Mouse (Mus musculus) liver, embryonic 16.5 days (tissue): ENCODE results near the gene Plet1. TPM values are rescaled to one million over a fixed set of nuclear protein-coding genes. Genes with fewer than 3 reads are reported as not detected.

ENCODE experiments used
- ATAC-seq: fragments of 200-750 bp; cut with Nextera tagmentation; 2 replicates; pipeline ENCODE4 v1.8.0; 2017; ENCODE audit warnings: low read depth, mild to moderate bottlenecking, moderate number of reproducible peaks, moderate library complexity
- H3K27ac ChIP-seq: fragments of 300-500 bp; sonication (generic); 2 replicates; pipeline ENCODE4 v1.5.1; 2014; ENCODE audit warnings: mild to moderate bottlenecking, low read length
- H3K27me3 ChIP-seq: fragments of 300-500 bp; sonication (generic); 2 replicates; pipeline ENCODE4 v1.6.1; 2014; ENCODE audit warnings: low read depth, low read length, mixed read lengths; ENCODE audit not compliant: control insufficient read depth, insufficient read depth
- H3K36me3 ChIP-seq: fragments of 300-500 bp; sonication (generic); 2 replicates; pipeline ENCODE4 v1.6.1; 2014; ENCODE audit warnings: mild to moderate bottlenecking; ENCODE audit not compliant: control insufficient read depth, insufficient read depth
- H3K4me1 ChIP-seq: fragments of 300-500 bp; sonication (generic); 2 replicates; pipeline ENCODE4 v1.6.1; 2014; ENCODE audit warnings: low read depth, low read length, mixed read lengths; ENCODE audit not compliant: control insufficient read depth
- H3K4me2 ChIP-seq: fragments of 300-500 bp; sonication (generic); 2 replicates; pipeline ENCODE4 v1.6.1; 2014; ENCODE audit warnings: low read depth, low read length, mixed read lengths
- H3K4me3 ChIP-seq: fragments of 300-500 bp; sonication (generic); 2 replicates; pipeline ENCODE4 v1.5.1; 2014; ENCODE audit warnings: low read depth, mild to moderate bottlenecking, low read length
- H3K9ac ChIP-seq: fragments of 300-500 bp; sonication (generic); 2 replicates; pipeline ENCODE4 v1.6.1; 2014; ENCODE audit warnings: low read depth, low read length
- H3K9me3 ChIP-seq: fragments of 300-500 bp; sonication (generic); replicated peaks from 2 replicates; pipeline ENCODE4 v1.6.1; 2016; ENCODE audit warnings: low read length; ENCODE audit not compliant: control insufficient read depth
- WGBS: fragments of 180-500 bp; shearing (Covaris S2); extraction: QIAGEN DNeasy Blood & Tissue Kit; methylation state at CpG from one replicate; pipeline ENCODE4 v1.1.7; 2014; ENCODE audit not compliant: insufficient replicate concordance; 5-methylcytosine and 5-hydroxymethylcytosine counted together
- polyA plus RNA-seq: library from polyadenylated mRNA; unstranded; fragments of >200 nt; fragmentation: Nextera tagmentation; extraction: Ambion mirVana; gene quantifications from 2 replicates; pipeline ENCODE4 v1.2.1, GENCODE M21; 2015

Gene Plet1
- polyA plus RNA-seq, 1 experiment from 2014 or later: 0.51 TPM

GRCm38 (mm10) chr9:50485521-50485920, 8.8 kb upstream of the Plet1 start:
- Histone ChIP-seq H3K27me3 (no peaks in the 10 kb centered on the region), H3K9ac (no peak overlapping the region), H3K4me1 (no peaks in the 10 kb centered on the region), H3K36me3 (no peaks in the 10 kb centered on the region), H3K27ac (no peak overlapping the region), H3K9me3 (no peaks in the 10 kb centered on the region), H3K4me3 (no peak overlapping the region), H3K4me2 (peak overlapping the region; percentile 15; the same call in 1 of the 2 replicates)
- 20% methylated on average over 10 of the region's 10 CpGs for WGBS
- ATAC-seq: no peak

- Histone ChIP-seq H3K27me3 (no peaks in the 10 kb centered on the region), H3K4me3 (no peak overlapping the region), H3K4me1 (peaks cover 2% of the 10 kb centered on the region), H3K27ac (no peak overlapping the region), H3K9me3 (no peaks in the 10 kb centered on the region), H3K36me3 (no peaks in the 10 kb centered on the region), H3K9ac (no peak overlapping the region), H3K4me2 (no peak overlapping the region)
- no peak for ATAC-seq
Measured at GRCm38 (mm10) chr9:50490836-50491235, 3.5 kb upstream of the Plet1 start.

- H3K27ac ChIP-seq: no peak overlapping the region
- no peaks in the 10 kb centered on the region for H3K27me3 ChIP-seq
- peaks cover 5% of the 10 kb centered on the region for H3K4me1 ChIP-seq
- H3K4me3 ChIP-seq: no peak overlapping the region
- ATAC-seq: no peak
- 50% methylated on average over 2 of the region's 2 CpGs for WGBS
- H3K9ac ChIP-seq: no peak overlapping the region
- no peaks in the 10 kb centered on the region for H3K9me3 ChIP-seq
- H3K4me2 ChIP-seq: no peak overlapping the region
- no peaks in the 10 kb centered on the region for H3K36me3 ChIP-seq
Measured at GRCm38 (mm10) chr9:50491531-50492045, 2.7 kb upstream of the Plet1 start.

DNA sequence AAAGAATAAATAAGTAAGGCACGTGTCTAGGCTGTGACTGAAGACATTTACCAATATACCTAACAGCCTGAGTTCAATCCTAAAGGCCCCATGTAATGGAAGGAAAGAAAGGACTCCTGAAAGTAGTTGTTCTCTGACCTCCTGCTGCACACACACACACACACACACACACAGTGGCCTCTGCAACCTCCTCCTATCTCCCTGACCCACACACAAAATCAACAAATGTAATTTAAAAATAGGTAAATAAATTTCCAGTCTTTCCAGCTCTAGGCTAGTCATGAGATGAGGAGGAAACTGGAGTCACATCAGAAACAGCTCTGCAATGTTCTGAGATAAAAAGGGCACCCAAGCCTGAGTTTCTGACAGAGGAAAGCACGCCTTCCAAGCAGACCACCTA, 548 bp upstream of the Plet1 start:
- WGBS: 55% methylated on average over 2 of the region's 2 CpGs
- ATAC-seq: no peak

GRCm38 (mm10) chr9:50495405-50496150, 1.3 kb downstream of the Plet1 start:
- Histone ChIP-seq H3K9me3 (no peaks in the 10 kb centered on the region), H3K9ac (no peak overlapping the region), H3K4me3 (no peak overlapping the region), H3K4me2 (0 out of 2 replicates have a peak overlapping the region, but pooled peaks have one; percentile 18), H3K27me3 (no peaks in the 10 kb centered on the region), H3K36me3 (no peaks in the 10 kb centered on the region), H3K27ac (no peak overlapping the region), H3K4me1 (peaks cover 5% of the 10 kb centered on the region)
- 54% methylated on average over 10 of the region's 10 CpGs for WGBS
- no peak for ATAC-seq

More for the DNA sequence above, 548 bp upstream of the Plet1 start:
- Histone ChIP-seq H3K27me3 (no peaks in the 10 kb centered on the region), H3K27ac (no peak overlapping the region), H3K9ac (no peak overlapping the region), H3K9me3 (no peaks in the 10 kb centered on the region), H3K4me1 (peaks cover 5% of the 10 kb centered on the region), H3K4me2 (no peak overlapping the region), H3K36me3 (no peaks in the 10 kb centered on the region), H3K4me3 (no peak overlapping the region)

DNA sequence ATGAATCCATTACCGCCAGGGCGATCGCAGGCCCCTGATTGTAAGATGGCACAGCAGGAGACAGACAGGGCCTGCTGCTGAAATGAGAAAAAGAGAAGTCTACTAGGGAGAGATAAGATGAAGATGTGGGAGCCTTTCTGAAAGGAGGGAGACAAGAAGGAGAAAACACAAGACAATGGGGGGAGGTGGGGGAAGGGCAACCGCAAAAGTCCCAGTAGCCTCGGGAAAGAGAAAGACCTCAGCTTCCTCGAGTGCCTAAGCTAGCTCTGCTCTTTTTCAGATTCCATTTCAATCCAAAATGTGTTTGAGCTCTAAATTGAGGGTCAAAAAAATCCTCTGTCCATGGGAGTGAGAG, 1.8 kb downstream of the Plet1 start:
- Histone ChIP-seq H3K4me1 (peaks cover 5% of the 10 kb centered on the region), H3K9ac (no peak overlapping the region), H3K9me3 (no peaks in the 10 kb centered on the region), H3K36me3 (no peaks in the 10 kb centered on the region), H3K27ac (no peak overlapping the region), H3K27me3 (no peaks in the 10 kb centered on the region), H3K4me3 (no peak overlapping the region), H3K4me2 (peak overlapping the region; percentile 18; the same call in 1 of the 2 replicates)
- no peak for ATAC-seq
- WGBS: 13% methylated on average over 6 of the region's 6 CpGs

DNA sequence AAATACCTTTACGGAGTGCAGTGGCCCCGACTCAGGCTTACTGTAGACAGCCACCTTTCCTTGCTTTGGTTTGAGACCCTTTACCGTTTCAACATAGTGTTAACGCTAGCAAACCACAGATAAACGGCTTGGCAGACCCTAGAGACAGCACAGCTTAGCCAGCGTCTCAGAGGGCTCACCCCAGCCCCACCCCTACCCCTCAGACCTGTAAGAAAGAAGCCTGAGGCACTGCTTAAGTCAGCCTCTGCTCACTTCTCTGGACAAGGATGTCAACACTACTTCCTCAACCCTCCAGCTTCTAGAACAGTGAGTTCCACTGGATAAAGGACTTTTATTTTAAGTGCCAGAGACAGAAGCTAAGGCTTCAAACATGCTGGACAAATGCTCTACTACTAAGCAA, 2.2 kb downstream of the Plet1 start:
- ATAC-seq: no peak

GRCm38 (mm10) chr9:50497076-50497475, 2.8 kb downstream of the Plet1 start:
- no peaks in the 10 kb centered on the region for H3K27me3 ChIP-seq
- H3K36me3 ChIP-seq: no peaks in the 10 kb centered on the region
- H3K4me2 ChIP-seq: no peak overlapping the region
- ATAC-seq: no peak
- WGBS: 37% methylated on average over 6 of the region's 6 CpGs
- H3K27ac ChIP-seq: no peak overlapping the region
- peaks cover 5% of the 10 kb centered on the region for H3K4me1 ChIP-seq
- H3K9me3 ChIP-seq: no peaks in the 10 kb centered on the region
- no peak overlapping the region for H3K4me3 ChIP-seq
- no peak overlapping the region for H3K9ac ChIP-seq

More for the DNA sequence above, 2.2 kb downstream of the Plet1 start:
- Histone ChIP-seq H3K4me2 (no peak overlapping the region; the same call in 1 of the 2 replicates), H3K27ac (no peak overlapping the region), H3K36me3 (no peaks in the 10 kb centered on the region), H3K4me1 (peaks cover 5% of the 10 kb centered on the region), H3K9ac (no peak overlapping the region), H3K4me3 (no peak overlapping the region), H3K9me3 (no peaks in the 10 kb centered on the region), H3K27me3 (no peaks in the 10 kb centered on the region)
- 11% methylated on average over 6 of the region's 6 CpGs for WGBS

GRCm38 (mm10) chr9:50497536-50497935, 3.2 kb downstream of the Plet1 start:
- 49% methylated on average over 2 of the region's 2 CpGs for WGBS
- no peak overlapping the region for H3K4me2 ChIP-seq
- no peak for ATAC-seq

More at GRCm38 (mm10) chr9:50497536-50497935, 3.2 kb downstream of the Plet1 start:
- no peak overlapping the region for H3K4me3 ChIP-seq
- no peaks in the 10 kb centered on the region for H3K9me3 ChIP-seq
- H3K36me3 ChIP-seq: no peaks in the 10 kb centered on the region
- no peaks in the 10 kb centered on the region for H3K27me3 ChIP-seq
- H3K4me1 ChIP-seq: peaks cover 5% of the 10 kb centered on the region
- H3K27ac ChIP-seq: no peak overlapping the region
- H3K9ac ChIP-seq: no peak overlapping the region
